Mouse (Mus musculus) liver, adult (tissue): ENCODE results near the gene Fgd2.

Experiments used
- GATA4 ChIP-seq: IDR thresholded peaks from 2 replicates; pipeline ENCODE4 v1.6.1; 2014; ENCODE audit warnings: mild to moderate bottlenecking, low read length; ENCODE audit not compliant: insufficient replicate concordance

The Fgd2 gene

DNA sequence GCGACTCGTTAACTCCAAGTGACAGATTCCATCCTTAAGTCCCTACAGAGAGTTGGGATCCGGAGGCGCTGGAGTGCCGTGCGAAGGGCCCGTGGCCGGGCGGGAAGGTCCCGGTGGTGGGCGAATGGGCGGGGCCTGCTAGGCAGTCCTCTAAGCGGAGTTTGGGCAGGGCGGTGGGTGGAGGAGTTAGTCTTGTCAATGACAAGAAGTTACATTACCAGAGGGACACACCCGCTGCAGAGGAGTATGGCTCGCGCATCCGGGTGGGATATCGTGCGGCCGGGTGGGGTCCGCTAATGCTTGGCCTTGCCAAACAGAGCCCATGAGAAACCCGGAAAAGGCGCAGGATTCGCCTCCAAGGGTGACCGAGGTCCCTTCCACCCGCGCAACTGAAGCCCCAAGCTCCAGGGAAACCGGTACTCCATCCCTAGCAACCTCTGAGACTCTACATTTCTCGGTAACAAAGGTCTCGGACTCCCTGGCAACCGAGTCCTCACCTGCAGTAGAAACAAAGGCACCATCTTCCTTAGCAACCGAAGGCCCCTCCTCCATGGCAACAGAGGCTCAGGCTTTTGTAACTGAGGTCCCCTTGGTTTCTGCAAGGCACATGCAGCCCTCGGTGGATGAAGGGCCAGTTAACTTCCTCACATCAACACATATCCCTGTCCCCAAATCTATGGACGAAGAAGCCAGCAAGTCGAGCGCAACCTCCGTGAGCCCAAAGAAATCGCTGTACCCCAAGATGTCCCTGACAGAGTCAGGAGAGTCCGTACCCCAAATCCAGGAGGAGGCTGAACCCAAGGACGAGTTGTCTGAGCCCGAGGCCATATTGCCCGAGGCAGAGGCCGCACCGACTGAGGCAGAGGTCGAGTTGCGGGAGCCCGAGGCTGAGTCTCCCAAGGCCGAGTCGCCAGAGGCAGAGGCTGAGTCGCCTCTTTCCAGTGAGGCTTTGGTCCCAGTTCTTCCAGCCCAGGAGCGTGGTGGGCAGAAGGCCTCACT is 33.9 kb upstream of the Fgd2 start:
- TF ChIP-seq GATA4, result no peak

DNA sequence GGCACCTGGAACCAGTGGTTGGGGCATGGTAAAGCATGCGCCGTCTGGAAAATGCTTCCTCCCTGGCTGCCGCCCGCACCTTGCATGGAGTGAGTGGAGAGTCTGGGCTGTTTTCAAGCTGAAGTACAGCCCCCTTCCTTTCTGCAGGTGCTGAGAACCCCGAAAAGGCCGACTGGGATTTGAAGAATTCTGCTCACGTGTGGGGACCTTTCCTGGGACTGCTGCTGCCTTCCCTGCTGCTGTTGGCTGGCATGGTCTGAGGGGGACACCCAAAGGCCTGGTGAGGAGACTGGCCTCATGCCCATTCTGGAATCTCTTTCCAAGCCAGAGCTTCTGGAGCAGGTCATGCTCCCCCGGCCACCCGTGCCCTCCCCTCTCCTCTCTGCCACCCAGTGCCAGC is 33.0 kb upstream of the Fgd2 start:
- TF ChIP-seq GATA4, result no peak

DNA sequence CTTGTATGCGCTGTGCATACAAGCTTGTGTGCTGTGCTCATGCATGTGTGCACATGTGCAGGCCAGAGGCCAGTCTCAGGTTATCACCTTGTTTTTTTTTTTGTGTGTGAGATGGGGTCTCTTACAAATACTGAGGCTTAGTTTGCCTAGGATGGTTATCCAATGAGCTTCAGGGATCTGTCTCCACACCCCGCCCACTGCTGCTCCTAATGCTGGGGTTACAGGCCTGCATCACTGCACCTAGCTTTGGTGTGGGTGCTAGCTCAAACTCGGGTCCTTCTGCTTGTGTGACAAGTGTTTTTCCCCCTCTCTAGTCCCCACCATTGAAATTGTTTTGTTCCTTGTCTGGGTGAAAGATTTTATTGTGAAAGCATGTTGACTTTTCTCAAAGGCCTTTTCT is 30.5 kb upstream of the Fgd2 start:
- TF ChIP-seq GATA4, result no peak

DNA sequence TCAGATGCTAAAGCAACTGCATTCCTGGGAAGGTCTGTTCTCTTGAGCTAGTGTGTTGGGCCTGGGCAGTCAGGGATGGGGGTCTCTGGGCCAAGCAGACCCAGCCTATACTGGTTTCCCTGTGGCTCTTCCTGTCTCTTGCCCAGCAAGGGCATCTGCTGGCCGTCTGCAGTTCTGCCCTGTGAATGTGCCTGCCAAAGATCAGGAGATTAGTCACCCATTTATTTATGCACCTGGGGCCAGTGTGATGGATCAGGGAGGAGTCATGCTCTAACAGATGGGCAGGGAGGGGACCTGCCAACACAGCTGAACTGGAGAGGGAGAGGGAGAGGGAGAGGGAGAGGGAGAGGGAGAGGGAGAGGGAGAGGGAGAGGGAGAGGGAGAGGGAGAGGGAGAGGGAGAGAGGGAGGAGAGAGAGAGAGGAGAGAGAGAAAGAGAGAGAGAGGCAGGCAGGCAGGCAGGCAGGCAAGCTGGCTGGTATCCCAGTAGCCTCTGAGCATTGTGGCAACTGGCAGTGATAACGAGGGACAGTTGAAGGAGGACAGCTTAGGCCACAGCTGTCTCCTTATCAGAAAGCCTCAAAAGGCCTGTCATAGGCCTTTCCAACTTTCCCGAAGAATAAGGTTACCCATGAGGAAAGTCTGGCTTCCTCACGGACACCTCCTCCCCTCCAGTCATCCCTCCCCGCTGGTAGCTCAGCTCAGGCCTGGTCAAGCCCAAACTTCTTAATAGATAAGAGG is 29.9 kb upstream of the Fgd2 start:
- no peak for TF ChIP-seq GATA4

DNA sequence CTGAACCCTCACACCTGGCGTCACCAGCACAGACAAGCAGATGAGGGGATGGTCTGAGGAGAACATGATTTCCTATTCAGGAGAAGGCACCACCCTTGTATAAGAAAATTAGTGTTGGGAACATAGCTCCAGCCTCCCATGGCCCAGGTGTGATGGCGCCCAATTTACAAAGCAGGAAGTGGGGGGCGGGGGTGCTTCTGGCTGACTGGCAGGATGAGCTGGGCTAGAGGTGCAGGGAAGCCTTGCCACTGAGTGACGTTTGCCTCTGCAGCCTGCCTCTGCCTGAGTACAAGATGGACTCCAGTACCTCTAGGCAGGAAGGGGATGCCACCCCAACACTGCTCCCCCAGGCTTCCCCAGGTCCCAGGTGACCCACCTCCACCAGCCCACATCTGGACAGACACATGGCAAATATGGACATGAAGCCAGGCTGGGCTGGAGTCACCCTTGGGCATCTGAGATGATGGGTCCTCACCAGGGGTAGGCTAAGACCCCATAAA is 28.5 kb upstream of the Fgd2 start:
- no peak for TF ChIP-seq GATA4

DNA sequence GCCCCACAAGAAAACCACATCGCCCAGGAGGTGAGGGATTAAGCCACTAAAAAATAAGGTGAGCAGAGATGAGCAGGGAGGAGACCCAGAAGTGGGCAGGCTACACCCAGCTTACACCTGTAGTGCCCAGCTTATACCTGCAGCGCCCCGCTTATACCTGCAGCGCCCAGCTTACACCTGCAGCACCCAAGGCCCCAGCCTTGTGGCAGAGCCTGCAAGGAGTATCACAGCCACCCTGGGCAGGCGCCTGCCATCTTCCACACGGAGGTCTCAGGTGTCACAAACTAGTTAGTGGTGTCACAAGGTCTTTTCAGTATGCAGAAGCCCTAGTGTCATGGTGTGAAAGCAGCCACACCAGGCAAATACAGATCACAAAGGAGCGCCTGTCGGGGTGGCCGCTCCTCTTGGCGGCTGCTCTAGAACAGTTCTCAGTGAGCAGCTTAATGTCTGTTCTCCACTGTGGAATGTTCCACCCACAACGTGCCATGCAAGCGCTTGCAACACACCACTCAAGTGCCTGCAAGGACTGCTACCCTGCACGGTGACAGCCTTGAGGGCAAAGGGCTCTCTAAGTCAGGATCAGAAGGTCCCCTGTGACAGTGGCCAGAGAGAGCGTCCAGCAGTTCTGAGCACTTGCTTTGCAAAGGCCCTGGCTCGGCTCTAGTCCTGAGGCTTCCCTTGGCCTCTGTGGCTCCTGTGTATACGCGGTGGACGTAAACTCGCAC is 24.3 kb upstream of the Fgd2 start:
- TF ChIP-seq GATA4, result no peak

DNA sequence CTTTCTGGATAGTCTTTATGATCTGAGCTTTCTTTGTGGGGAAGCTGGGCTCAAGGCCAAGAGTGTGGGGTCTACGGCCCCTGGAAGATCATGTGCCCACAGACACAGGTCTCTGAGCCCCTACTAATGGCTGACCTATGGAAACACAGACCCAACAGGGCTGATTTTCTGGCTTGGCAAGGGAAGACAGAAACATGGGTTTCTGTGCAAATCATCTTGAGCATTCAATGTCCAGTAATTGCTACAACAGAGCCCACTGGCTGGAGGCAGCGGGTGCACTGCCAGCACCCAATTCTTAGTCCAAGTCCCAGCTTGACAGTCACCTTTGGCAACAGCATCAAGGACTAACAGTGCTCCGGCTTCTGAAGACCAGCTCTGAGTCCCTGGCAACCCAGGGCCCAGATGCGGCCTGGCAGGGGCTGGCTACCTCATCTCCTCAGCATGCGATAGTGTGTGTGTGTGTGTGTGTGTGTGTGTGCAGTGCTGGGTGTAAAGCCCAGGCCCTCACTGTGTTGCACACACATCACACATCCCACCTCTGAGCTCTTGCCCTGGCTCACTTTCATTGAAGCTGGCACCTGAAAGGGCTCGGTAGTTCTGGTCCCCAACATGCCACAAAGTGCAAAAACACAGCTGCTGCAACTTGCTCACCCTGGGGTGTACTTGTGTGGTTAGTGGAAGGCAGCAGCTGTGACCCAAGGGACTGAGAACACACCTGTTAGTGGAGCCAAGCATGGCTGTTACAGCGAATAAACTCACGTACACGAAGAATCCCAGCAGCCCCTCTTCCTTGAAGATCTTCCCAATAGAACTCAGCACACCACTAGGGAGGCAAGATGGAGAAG is 22.5 kb upstream of the Fgd2 start:
- no peak for TF ChIP-seq GATA4

DNA sequence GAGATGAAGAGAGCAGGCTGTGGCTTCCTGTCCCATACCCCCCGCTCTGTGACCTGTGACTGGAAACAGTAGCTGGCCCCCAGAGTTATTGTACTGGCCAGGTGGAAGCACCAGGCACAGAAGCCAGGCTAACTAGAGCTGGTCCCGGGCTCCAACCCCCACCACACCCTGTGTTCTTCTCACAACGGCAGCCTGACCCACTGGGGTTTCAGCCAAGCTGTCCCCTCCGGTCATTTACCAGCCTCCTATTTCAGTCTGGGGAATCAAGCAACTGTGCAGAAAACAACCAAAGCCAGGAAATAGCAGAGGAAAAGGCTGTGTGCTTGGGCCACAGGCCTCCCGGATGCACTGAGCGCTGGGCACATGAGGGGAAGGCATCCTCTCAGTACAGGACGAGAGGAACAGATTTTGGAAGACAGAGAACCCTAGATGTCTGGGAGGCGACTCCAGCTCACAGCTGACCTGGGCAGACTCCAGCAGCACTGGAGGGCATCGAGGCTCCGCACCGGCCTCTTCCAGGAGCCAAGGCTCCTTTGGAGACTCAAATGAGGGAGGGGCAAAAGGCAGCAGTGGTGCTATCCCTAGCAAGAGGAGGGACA is 21.4 kb upstream of the Fgd2 start:
- TF ChIP-seq GATA4, result no peak

DNA sequence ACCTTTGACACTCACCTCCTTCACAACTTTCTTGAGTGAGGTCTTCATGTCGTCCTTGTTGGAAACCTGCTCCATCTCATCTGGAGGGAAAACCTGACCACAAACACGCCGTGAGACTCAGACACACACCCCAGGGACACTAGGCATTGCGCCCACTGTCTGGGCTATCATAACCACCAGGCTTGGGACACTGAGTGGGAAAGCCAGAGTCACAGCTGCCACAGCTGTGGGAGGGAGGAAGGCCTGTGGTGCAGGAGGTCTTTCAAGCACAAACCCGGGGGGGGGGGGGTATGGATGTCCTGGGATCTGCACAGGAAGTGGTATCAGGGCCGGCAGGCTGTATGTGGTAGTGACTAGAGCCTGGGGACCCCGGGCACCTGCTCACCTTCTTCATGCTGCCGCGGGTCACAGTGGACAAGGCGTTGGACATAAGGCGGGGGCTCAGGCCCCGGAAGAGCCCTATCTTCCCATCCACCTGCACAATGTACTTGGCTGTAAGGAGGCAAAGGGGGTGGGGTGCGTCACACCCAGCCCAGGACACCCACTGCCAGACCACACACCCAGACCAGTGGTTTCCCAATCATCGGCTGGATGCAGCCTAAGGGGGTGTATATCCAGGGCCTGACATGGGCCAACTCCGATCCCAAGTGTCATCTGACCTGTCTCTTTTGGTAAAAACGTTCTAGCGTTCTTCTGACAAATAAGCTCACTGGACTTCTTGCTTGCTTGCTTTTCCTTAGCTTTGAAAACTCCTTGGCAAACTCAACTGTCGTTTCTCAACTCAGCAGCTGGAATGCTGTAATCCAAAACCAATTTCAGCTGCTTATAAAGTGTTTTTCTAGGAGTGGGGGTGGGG is 20.1 kb upstream of the Fgd2 start:
- no peak for TF ChIP-seq GATA4

DNA sequence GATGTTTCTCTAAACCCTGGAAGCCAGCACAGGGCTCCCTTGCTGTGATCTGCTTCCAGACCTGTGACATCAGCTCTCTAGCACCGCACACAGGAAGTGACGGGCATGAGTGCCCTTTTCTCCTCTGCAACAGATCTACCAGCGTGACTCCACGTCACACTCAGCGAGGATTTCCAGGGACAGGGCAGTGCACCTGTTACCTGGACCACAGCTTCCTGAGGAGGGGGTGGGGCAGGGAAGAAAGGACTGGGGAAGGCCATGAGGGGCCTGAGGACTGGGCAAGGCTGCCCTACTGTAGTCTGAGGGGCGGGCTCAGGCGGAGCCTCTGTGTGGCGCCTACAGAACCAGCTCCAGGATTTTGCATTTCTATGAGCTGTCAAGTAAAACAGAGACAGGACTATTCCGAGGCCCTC is 19.1 kb upstream of the Fgd2 start:
- no peak for TF ChIP-seq GATA4

DNA sequence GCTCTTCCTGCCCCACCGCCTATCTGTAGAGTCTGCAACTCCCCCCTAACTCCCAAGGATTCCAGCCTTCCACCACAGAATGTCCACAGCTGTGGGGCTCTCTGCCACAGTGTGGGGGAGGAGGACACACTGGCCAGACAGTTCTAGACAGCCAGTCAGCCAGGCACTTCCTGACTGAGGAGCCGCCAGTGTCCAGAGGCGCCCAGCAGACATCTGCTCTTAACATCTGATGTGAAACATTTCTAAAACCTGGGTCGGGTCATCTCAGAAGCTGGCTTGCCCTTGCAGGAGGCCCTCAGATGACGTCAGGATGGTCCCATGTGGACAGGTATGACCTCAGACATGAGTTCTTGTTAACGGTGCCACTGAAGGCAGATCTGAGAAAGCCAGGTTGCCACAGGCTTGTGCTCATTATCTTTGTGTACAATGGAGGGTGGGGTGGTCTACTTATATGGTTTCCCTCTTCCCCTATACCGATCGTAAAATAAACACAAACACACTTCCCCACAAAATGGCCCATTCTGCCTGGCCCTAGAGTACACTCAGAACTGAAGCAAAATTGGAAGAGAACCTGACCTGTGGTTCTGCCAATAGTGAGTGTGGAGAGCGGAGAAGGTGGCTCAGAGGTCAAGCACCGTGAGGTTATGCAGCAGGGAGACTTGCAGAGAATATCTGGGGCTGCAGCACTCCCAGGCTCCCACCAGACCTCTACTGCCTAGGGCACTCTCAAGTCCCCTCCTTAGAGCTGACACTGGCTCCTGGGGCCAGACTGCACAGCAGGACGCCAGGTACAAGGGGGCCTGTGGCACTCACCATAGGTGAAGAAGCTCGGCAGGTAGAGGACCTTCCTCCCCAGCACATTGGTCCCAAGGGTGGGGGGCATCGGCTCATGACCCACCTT is 18.5 kb upstream of the Fgd2 start:
- TF ChIP-seq GATA4, result no peak

DNA sequence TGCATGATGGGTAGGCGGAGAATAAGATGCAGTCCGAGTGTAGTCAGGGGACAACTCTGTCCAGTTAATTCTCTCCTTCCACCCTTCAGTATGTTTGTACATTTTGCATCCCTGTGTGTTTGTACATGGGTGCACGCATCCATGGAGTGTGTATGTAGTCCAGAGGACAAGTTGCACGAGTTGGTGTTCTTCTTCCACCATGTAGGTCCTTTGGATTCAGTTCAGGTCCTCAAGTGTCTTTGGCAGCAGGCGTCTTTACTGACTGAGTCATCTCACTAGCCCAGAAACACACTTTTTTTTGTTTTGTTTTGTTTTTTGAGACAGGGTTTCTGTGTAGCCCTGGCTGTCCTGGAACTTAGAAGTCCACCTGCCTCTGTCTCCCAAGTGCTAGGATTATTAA is 17.5 kb upstream of the Fgd2 start:
- no peak for TF ChIP-seq GATA4

DNA sequence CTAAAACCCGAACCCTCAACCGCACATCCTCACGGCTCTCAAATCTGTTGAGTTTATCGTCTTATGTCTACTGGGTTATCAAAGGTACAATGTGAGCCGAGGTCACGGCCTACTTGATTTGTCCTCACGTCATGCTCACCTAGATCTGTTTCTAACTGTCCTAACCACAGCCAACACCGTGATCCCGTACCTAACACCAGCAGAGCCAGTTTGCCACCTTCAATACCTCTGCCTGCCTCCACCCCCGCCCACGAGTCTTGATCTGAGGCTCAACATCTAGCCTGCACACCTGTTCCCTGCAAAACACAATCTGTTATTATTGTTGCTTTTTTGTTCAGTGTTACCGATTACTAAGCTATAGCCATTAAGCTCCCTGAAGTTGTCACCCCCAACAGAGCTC is 15.4 kb upstream of the Fgd2 start:
- TF ChIP-seq GATA4, result no peak
